Mouse (Mus musculus) cortical plate, adult 2 months (tissue): Measurements from ENCODE around the gene Fam163a. TPM values are rescaled to one million over a fixed set of nuclear protein-coding genes. Genes with fewer than 3 reads are reported as not detected.

ENCODE experiments used
- H3K27ac ChIP-seq: fragments of 200-500 bp; 2 replicates; pipeline ENCODE4 v1.5.1; 2012; ENCODE audit warnings: low read length, control low read depth, inconsistent platforms; ENCODE audit not compliant: insufficient read depth
- H3K4me1 ChIP-seq: fragments of 200-500 bp; 2 replicates; pipeline ENCODE4 v1.6.1; 2011; ENCODE audit warnings: low read length; ENCODE audit not compliant: control insufficient read depth, insufficient read depth
- H3K4me3 ChIP-seq: fragments of 200-500 bp; 2 replicates; pipeline ENCODE4 v1.5.1; 2011; ENCODE audit warnings: mild to moderate bottlenecking, low read length, control low read depth; ENCODE audit not compliant: insufficient read depth
- CTCF ChIP-seq: fragments of 200-500 bp; IDR thresholded peaks from 2 replicates; pipeline ENCODE4 v1.5.1; 2011; ENCODE audit warnings: mild to moderate bottlenecking, control low read depth, low read length; ENCODE audit not compliant: insufficient read depth; ENCODE audit errors: extremely low read depth
- POLR2A ChIP-seq: fragments of 200-500 bp; IDR thresholded peaks from 2 replicates; pipeline ENCODE4 v1.6.1; 2011; ENCODE audit warnings: mild to moderate bottlenecking, low read length, control low read depth; ENCODE audit not compliant: insufficient read depth; ENCODE audit errors: extremely low read depth
- polyA plus RNA-seq: library from polyadenylated mRNA; depleted of rRNA; stranded (reverse); fragments of >200 nt; gene quantifications from 2 replicates; pipeline ENCODE4 v1.2.3, GENCODE M21; 2012

Gene Fam163a
- polyA plus RNA-seq, 1 experiment = 5.9 TPM

GRCm38 (mm10) chr1:156116770-156117169, 88.1 kb downstream of the Fam163a start:
- Histone ChIP-seq H3K27ac (no peak overlapping the region), H3K4me1 (no peaks in the 10 kb centered on the region), H3K4me3 (no peak overlapping the region)
- TF ChIP-seq POLR2A = no peak
- no peak for TF ChIP-seq CTCF

GRCm38 (mm10) chr1:156113884-156114499, 90.8 kb downstream of the Fam163a start:
- no peak for TF ChIP-seq POLR2A
- no peak for TF ChIP-seq CTCF
- H3K4me1 ChIP-seq = no peaks in the 10 kb centered on the region
- H3K27ac ChIP-seq = no peak overlapping the region
- no peak overlapping the region for H3K4me3 ChIP-seq

GRCm38 (mm10) chr1:156112142-156112541, 92.7 kb downstream of the Fam163a start:
- H3K4me3 ChIP-seq = no peak overlapping the region
- H3K4me1 ChIP-seq = no peaks in the 10 kb centered on the region
- no peak for TF ChIP-seq POLR2A
- no peak for TF ChIP-seq CTCF
- no peak overlapping the region for H3K27ac ChIP-seq

GRCm38 (mm10) chr1:156111728-156112127, 93.1 kb downstream of the Fam163a start:
- no peak overlapping the region for H3K4me3 ChIP-seq
- no peak for TF ChIP-seq CTCF
- no peak for TF ChIP-seq POLR2A
- no peaks in the 10 kb centered on the region for H3K4me1 ChIP-seq
- no peak overlapping the region for H3K27ac ChIP-seq

GRCm38 (mm10) chr1:156111090-156111489, 93.7 kb downstream of the Fam163a start:
- TF ChIP-seq POLR2A (no peak), CTCF (0 out of 2 replicates have a peak, but pooled peaks have one; percentile 10)

GRCm38 (mm10) chr1:156108400-156108799, 96.4 kb downstream of the Fam163a start:
- H3K4me3 ChIP-seq = no peak overlapping the region
- TF ChIP-seq POLR2A = no peak
- no peak for TF ChIP-seq CTCF
- no peaks in the 10 kb centered on the region for H3K4me1 ChIP-seq
- H3K27ac ChIP-seq = no peak overlapping the region

More at GRCm38 (mm10) chr1:156111090-156111489, 93.7 kb downstream of the Fam163a start:
- no peaks in the 10 kb centered on the region for H3K4me1 ChIP-seq
- no peak overlapping the region for H3K4me3 ChIP-seq
- no peak overlapping the region for H3K27ac ChIP-seq

GRCm38 (mm10) chr1:156107424-156107823, 97.4 kb downstream of the Fam163a start:
- Histone ChIP-seq H3K27ac (no peak overlapping the region), H3K4me1 (no peaks in the 10 kb centered on the region), H3K4me3 (no peak overlapping the region)
- no peak for TF ChIP-seq POLR2A
- TF ChIP-seq CTCF = no peak

- no peak overlapping the region for H3K27ac ChIP-seq
- H3K4me1 ChIP-seq = no peaks in the 10 kb centered on the region
- TF ChIP-seq CTCF (no peak), POLR2A (no peak)
- no peak overlapping the region for H3K4me3 ChIP-seq
These were observed 99.4 kb downstream of the Fam163a start for GRCm38 (mm10) chr1:156105381-156105780.

- Histone ChIP-seq H3K4me3 (no peak overlapping the region), H3K4me1 (no peaks in the 10 kb centered on the region), H3K27ac (no peak overlapping the region)
- TF ChIP-seq CTCF (no peak), POLR2A (no peak)
These were observed 101.1 kb downstream of the Fam163a start for GRCm38 (mm10) chr1:156103763-156104162.

- Histone ChIP-seq H3K4me3 (no peak overlapping the region), H3K27ac (no peak overlapping the region), H3K4me1 (no peaks in the 10 kb centered on the region)
- TF ChIP-seq CTCF = no peak
These were observed 113.0 kb downstream of the Fam163a start for GRCm38 (mm10) chr1:156091811-156092210.

GRCm38 (mm10) chr1:156090042-156090441, 114.8 kb downstream of the Fam163a start:
- H3K4me3 ChIP-seq = no peak overlapping the region
- H3K27ac ChIP-seq = no peak overlapping the region
- H3K4me1 ChIP-seq = no peaks in the 10 kb centered on the region
- no peak for TF ChIP-seq POLR2A
- no peak for TF ChIP-seq CTCF
